Mouse (Mus musculus) limb, embryonic 12.5 days (tissue): ENCODE measurements around the gene Ptov1. TPM values are rescaled to one million over a fixed set of nuclear protein-coding genes. Genes with fewer than 3 reads are reported as not detected.

Experiments used
- ATAC-seq: fragments of 200-750 bp; cut with Nextera tagmentation; 2 replicates; pipeline ENCODE4 v1.8.0; 2017; ENCODE audit warnings: low read depth, moderate TSS enrichment; ENCODE audit not compliant: insufficient number of reproducible peaks, insufficient read depth, low FRiP score, low TSS enrichment
- H3K27ac ChIP-seq: fragments of 300-500 bp; sonication (generic); 2 replicates; pipeline ENCODE4 v1.5.1; 2016; ENCODE audit warnings: mild to moderate bottlenecking, moderate library complexity
- H3K27me3 ChIP-seq: fragments of 300-500 bp; sonication (generic); 2 replicates; pipeline ENCODE4 v1.6.1; 2016; ENCODE audit warnings: mild to moderate bottlenecking, moderate library complexity
- H3K36me3 ChIP-seq: fragments of 300-500 bp; sonication (generic); 2 replicates; pipeline ENCODE4 v1.6.1; 2016; ENCODE audit warnings: mild to moderate bottlenecking, moderate library complexity
- H3K4me1 ChIP-seq: fragments of 300-500 bp; sonication (generic); replicated peaks from 2 replicates; pipeline ENCODE4 v1.6.1; 2016
- H3K4me2 ChIP-seq: fragments of 300-500 bp; sonication (generic); 2 replicates; pipeline ENCODE4 v1.6.1; 2016; ENCODE audit warnings: mild to moderate bottlenecking, moderate library complexity
- H3K4me3 ChIP-seq: fragments of 300-500 bp; sonication (generic); replicated peaks from 2 replicates; pipeline ENCODE4 v1.5.1; 2016; ENCODE audit warnings: mild to moderate bottlenecking
- H3K9ac ChIP-seq: fragments of 300-500 bp; sonication (generic); replicated peaks from 2 replicates; pipeline ENCODE4 v1.6.1; 2016; ENCODE audit warnings: mild to moderate bottlenecking, moderate library complexity
- H3K9me3 ChIP-seq: fragments of 300-500 bp; sonication (generic); 2 replicates; pipeline ENCODE4 v1.6.1; 2016; ENCODE audit warnings: mild to moderate bottlenecking, moderate library complexity
- WGBS: fragments of 180-500 bp; shearing (Covaris S2); methylation state at CpG from one replicate; pipeline ENCODE4 v1.1.7; 2016; 5-methylcytosine and 5-hydroxymethylcytosine counted together
- polyA plus RNA-seq: library from polyadenylated mRNA; unstranded; fragments of >200 nt; fragmentation: Nextera tagmentation; extraction: Ambion mirVana; gene quantifications from 2 replicates; pipeline ENCODE4 v1.2.1, GENCODE M21; 2016

Gene Ptov1
- polyA plus RNA-seq, 1 experiment from 2014 or later: 615 TPM

- H3K4me2 ChIP-seq: no peak overlapping the region
- H3K4me1 ChIP-seq: peaks cover 41% of the 10 kb centered on the region
- H3K27ac ChIP-seq: no peak overlapping the region
- 0 out of 2 replicates have a peak overlapping the region, but pooled peaks have one; percentile 31 for H3K9ac ChIP-seq
- H3K9me3 ChIP-seq: no peaks in the 10 kb centered on the region
- 40% methylated on average over 19 of the region's 19 CpGs for WGBS
- H3K4me3 ChIP-seq: no peak overlapping the region
- H3K27me3 ChIP-seq: no peaks in the 10 kb centered on the region
- no peak for ATAC-seq
- H3K36me3 ChIP-seq: peaks cover 47% of the 10 kb centered on the region
These were observed 29.0 kb upstream of the Ptov1 start for GRCm38 (mm10) chr7:44898607-44899006.

GRCm38 (mm10) chr7:44896499-44896898, 26.9 kb upstream of the Ptov1 start:
- WGBS: 38% methylated on average over 10 of the region's 10 CpGs
- Histone ChIP-seq H3K36me3 (peaks cover 27% of the 10 kb centered on the region), H3K9me3 (no peaks in the 10 kb centered on the region), H3K4me2 (peak overlapping the region; percentile 75), H3K4me1 (peaks cover 42% of the 10 kb centered on the region), H3K27me3 (no peaks in the 10 kb centered on the region), H3K27ac (peak overlapping the region; percentile 90), H3K4me3 (peak overlapping the region; percentile 62), H3K9ac (peak overlapping the region; percentile 72)
- no peak for ATAC-seq

- Histone ChIP-seq H3K27ac (peak within 1 kb of the TSS; percentile 90), H3K27me3 (no peaks in the 10 kb centered on the region)
- 1% methylated on average over 34 of the region's 34 CpGs for WGBS
These were observed 26.2 kb upstream of the Ptov1 start, which contains the start of gene Fuz for GRCm38 (mm10) chr7:44895593-44896434. TSS of gene Fuz (plus strand) at chr7:44896079.

GRCm38 (mm10) chr7:44895206-44895592, 25.6 kb upstream of the Ptov1 start:
- Histone ChIP-seq H3K4me3 (peak overlapping the region; percentile 62), H3K27me3 (no peaks in the 10 kb centered on the region), H3K4me1 (peaks cover 44% of the 10 kb centered on the region), H3K9me3 (no peaks in the 10 kb centered on the region), H3K4me2 (peak overlapping the region; percentile 75), H3K36me3 (peaks cover 27% of the 10 kb centered on the region), H3K27ac (peak overlapping the region; percentile 90), H3K9ac (no peak overlapping the region)
- WGBS: 67% methylated on average over 7 of the region's 7 CpGs
- no peak for ATAC-seq

More at GRCm38 (mm10) chr7:44895593-44896434, 26.2 kb upstream of the Ptov1 start, which contains the start of gene Fuz:
- peak; percentile 35 for ATAC-seq
- peaks cover 42% of the 10 kb centered on the region for H3K4me1 ChIP-seq
- H3K4me3 ChIP-seq: peak within 1 kb of the TSS; percentile 62
- peak within 1 kb of the TSS; percentile 72 for H3K9ac ChIP-seq
- H3K36me3 ChIP-seq: peaks cover 27% of the 10 kb centered on the region
- no peaks in the 10 kb centered on the region for H3K9me3 ChIP-seq
- H3K4me2 ChIP-seq: peak within 1 kb of the TSS; percentile 75

GRCm38 (mm10) chr7:44894175-44894574, 24.6 kb upstream of the Ptov1 start:
- H3K27ac ChIP-seq: no peak overlapping the region
- peaks cover 44% of the 10 kb centered on the region for H3K4me1 ChIP-seq
- no peak overlapping the region for H3K4me2 ChIP-seq
- H3K27me3 ChIP-seq: no peaks in the 10 kb centered on the region
- H3K4me3 ChIP-seq: no peak overlapping the region
- no peak overlapping the region for H3K9ac ChIP-seq
- ATAC-seq: no peak
- 84% methylated on average over 3 of the region's 3 CpGs for WGBS
- no peaks in the 10 kb centered on the region for H3K9me3 ChIP-seq
- H3K36me3 ChIP-seq: peaks cover 20% of the 10 kb centered on the region

- Histone ChIP-seq H3K36me3 (peaks cover 23% of the 10 kb centered on the region), H3K27ac (peak overlapping the region; percentile 92), H3K27me3 (no peaks in the 10 kb centered on the region), H3K4me2 (peak overlapping the region; percentile 85), H3K9me3 (no peaks in the 10 kb centered on the region), H3K9ac (no peak overlapping the region), H3K4me3 (peak overlapping the region; percentile 23; the same call in 1 of the 2 replicates), H3K4me1 (peaks cover 38% of the 10 kb centered on the region)
- 34% methylated on average over 8 of the region's 8 CpGs for WGBS
- no peak for ATAC-seq
These were observed 23.6 kb upstream of the Ptov1 start for GRCm38 (mm10) chr7:44893197-44893596.

GRCm38 (mm10) chr7:44892276-44892921, 22.8 kb upstream of the Ptov1 start, which contains the start of gene Med25:
TSS of gene Med25 (minus strand) at chr7:44892712.
- Histone ChIP-seq H3K4me1 (peaks cover 38% of the 10 kb centered on the region), H3K27me3 (no peaks in the 10 kb centered on the region), H3K4me3 (peak within 1 kb of the TSS; percentile 82), H3K4me2 (peak within 1 kb of the TSS; percentile 85), H3K9me3 (no peaks in the 10 kb centered on the region), H3K27ac (peak within 1 kb of the TSS; percentile 96), H3K36me3 (peaks cover 31% of the 10 kb centered on the region), H3K9ac (peak within 1 kb of the TSS; percentile 85)
- peak; percentile 61 for ATAC-seq
- under 1% methylated on average over 56 of the region's 56 CpGs for WGBS

GRCm38 (mm10) chr7:44891611-44892010, 22.0 kb upstream of the Ptov1 start:
- Histone ChIP-seq H3K27me3 (no peaks in the 10 kb centered on the region), H3K9me3 (no peaks in the 10 kb centered on the region), H3K4me1 (peaks cover 30% of the 10 kb centered on the region), H3K27ac (peak overlapping the region; percentile 96), H3K36me3 (peaks cover 39% of the 10 kb centered on the region), H3K4me3 (peak overlapping the region; percentile 82), H3K9ac (peak overlapping the region; percentile 85), H3K4me2 (peak overlapping the region; percentile 85)
- WGBS: 32% methylated on average over 6 of the region's 6 CpGs
- ATAC-seq: no peak

GRCm38 (mm10) chr7:44890737-44891136, 21.1 kb upstream of the Ptov1 start:
- Histone ChIP-seq H3K27me3 (no peaks in the 10 kb centered on the region), H3K4me1 (peaks cover 28% of the 10 kb centered on the region), H3K36me3 (peaks cover 47% of the 10 kb centered on the region), H3K27ac (no peak overlapping the region), H3K4me2 (peak overlapping the region; percentile 85), H3K9me3 (no peaks in the 10 kb centered on the region), H3K9ac (peak overlapping the region; percentile 85; the same call in 1 of the 2 replicates), H3K4me3 (peak overlapping the region; percentile 82)
- WGBS: 92% methylated on average over 4 of the region's 4 CpGs
- ATAC-seq: no peak

GRCm38 (mm10) chr7:44890180-44890579, 20.6 kb upstream of the Ptov1 start:
- WGBS: 83% methylated on average over 7 of the region's 7 CpGs
- H3K9me3 ChIP-seq: no peaks in the 10 kb centered on the region
- H3K4me2 ChIP-seq: no peak overlapping the region
- ATAC-seq: no peak
- H3K36me3 ChIP-seq: peaks cover 53% of the 10 kb centered on the region
- no peaks in the 10 kb centered on the region for H3K27me3 ChIP-seq
- H3K4me1 ChIP-seq: peaks cover 24% of the 10 kb centered on the region
- no peak overlapping the region for H3K27ac ChIP-seq
- no peak overlapping the region for H3K9ac ChIP-seq
- H3K4me3 ChIP-seq: no peak overlapping the region
